Mouse (Mus musculus): ENCODE results near the gene Myl6b. TPM values are rescaled to one million over a fixed set of nuclear protein-coding genes. Genes with fewer than 3 reads are reported as not detected.

Myl6b gene
- total RNA-seq (2021): 10 to 100 TPM; 26.3 to 27.0 TPM

GRCm38 (mm10) chr10:128498590-128498989 lies at the start of gene Myl6b:
Gene Myl6b (minus strand): TSS chr10:128498685.
- peak; percentile 93 to 94 for DNase-seq (ENCODE audit: low spot score in 2 of 2)
- intact Hi-C loops (cut with DNase I): no loop called here

- peak; percentile 96 to 97 for DNase-seq (ENCODE audit: low spot score in 2 of 2)
- intact Hi-C loops (cut with DNase I): loop anchor here (5.0 kb wide), 3 partner anchors 55 to 125 kb away; partner anchors contain the start of genes Myl6, Rps26 and Suox
These were observed 49.0 kb upstream of the Myl6b start, which contains the start of gene Zc3h10 for GRCm38 (mm10) chr10:128547361-128548032. Gene Zc3h10 (minus strand): TSS chr10:128547774.

- DNase-seq (ENCODE audit: low spot score in 2 of 2): no peak
- intact Hi-C loops (cut with DNase I): loop anchor here (5.0 kb wide), 3 partner anchors 54 to 126 kb away; partner anchors contain the start of genes Myl6, Rps26 and Suox
These were observed 48.3 kb upstream of the Myl6b start for GRCm38 (mm10) chr10:128546787-128547186.

GRCm38 (mm10) chr10:128546361-128546760 lies 47.9 kb upstream of the Myl6b start:
- intact Hi-C loops (cut with DNase I): loop anchor here (5.0 kb wide), 3 partner anchors 54 to 126 kb away; partner anchors contain the start of genes Myl6, Rps26 and Suox
- DNase-seq (ENCODE audit: low spot score in 2 of 2): no peak

- DNase-seq (ENCODE audit: low spot score in 2 of 2): no peak
- intact Hi-C loops (cut with DNase I): loop anchor here (5.0 kb wide), 3 partner anchors 53 to 127 kb away; partner anchors contain the start of genes Myl6, Rps26 and Suox
These were observed 47.0 kb upstream of the Myl6b start for GRCm38 (mm10) chr10:128545570-128545898.

- intact Hi-C loops (cut with DNase I): loop anchor here (5.0 kb wide), 3 partner anchors 53 to 127 kb away; partner anchors contain the start of genes Myl6, Rps26 and Suox
- no peak for DNase-seq (ENCODE audit: low spot score in 2 of 2)
These were observed 46.4 kb upstream of the Myl6b start for GRCm38 (mm10) chr10:128544674-128545569.

- intact Hi-C loops (cut with DNase I): no loop called here
- no peak for DNase-seq (ENCODE audit: low spot score in 2 of 2)
These were observed 45.7 kb upstream of the Myl6b start for GRCm38 (mm10) chr10:128544151-128544657.

GRCm38 (mm10) chr10:128543100-128543499 lies 44.6 kb upstream of the Myl6b start:
- intact Hi-C loops (cut with DNase I): no loop called here

GRCm38 (mm10) chr10:128538340-128538870 lies 39.9 kb upstream of the Myl6b start:
- intact Hi-C loops (cut with DNase I): no loop called here
- no peak for DNase-seq (ENCODE audit: low spot score in 2 of 2)

More at GRCm38 (mm10) chr10:128543100-128543499, 44.6 kb upstream of the Myl6b start:
- DNase-seq (ENCODE audit: low spot score in 2 of 2): no peak

- intact Hi-C loops (cut with DNase I): loop anchor here (2.0 kb wide), 1 partner anchor 78 kb away; the partner anchor contains the start of gene Smarcc2
- DNase-seq (ENCODE audit: low spot score in 2 of 2): peak; percentile 81 to 89
These were observed 37.9 kb upstream of the Myl6b start for GRCm38 (mm10) chr10:128536266-128536940.

- intact Hi-C loops (cut with DNase I): loop anchor here (2.0 kb wide), 1 partner anchor 77 kb away; the partner anchor contains the start of gene Smarcc2
- DNase-seq (ENCODE audit: low spot score in 2 of 2): peak in 1 of 2 experiments; percentile 32
These were observed 37.3 kb upstream of the Myl6b start for GRCm38 (mm10) chr10:128535624-128536265.

- no peak for DNase-seq (ENCODE audit: low spot score in 2 of 2)
- intact Hi-C loops (cut with DNase I): no loop called here
These were observed 36.7 kb upstream of the Myl6b start for GRCm38 (mm10) chr10:128535206-128535605.

- no peak for DNase-seq (ENCODE audit: low spot score in 2 of 2)
- intact Hi-C loops (cut with DNase I): no loop called here
These were observed 28.2 kb upstream of the Myl6b start for GRCm38 (mm10) chr10:128526366-128527356.

GRCm38 (mm10) chr10:128525671-128526308 lies 27.3 kb upstream of the Myl6b start, which contains the start of gene Esyt1:
Gene Esyt1 (minus strand): TSS chr10:128525871.
- peak; percentile 86 to 87 for DNase-seq (ENCODE audit: low spot score in 2 of 2)
- intact Hi-C loops (cut with DNase I): no loop called here

GRCm38 (mm10) chr10:128524732-128525662 lies 26.5 kb upstream of the Myl6b start:
- intact Hi-C loops (cut with DNase I): no loop called here
- peak; percentile 52 to 66 for DNase-seq (ENCODE audit: low spot score in 2 of 2)

Data from left cerebral cortex, postnatal 36 days (tissue).